Mouse (Mus musculus): ENCODE results near the gene Gpr180.

GRCm38 (mm10) chr14:118162640-118163039 lies 25.7 kb downstream of the Gpr180 start:
- TF ChIP-seq CTCF (IDR thresholded peaks at IDR 0.05; ENCODE audit: low read depth) (no peak), EP300 (IDR thresholded peaks at IDR 0.05; ENCODE audit: low read depth) (no peak)

Data from liver, postnatal 0 days (tissue).